Mouse (Mus musculus) lung, postnatal 0 days (tissue): ENCODE results near the gene Acot6. TPM values are rescaled to one million over a fixed set of nuclear protein-coding genes. Genes with fewer than 3 reads are reported as not detected.

Source experiments
- ATAC-seq: fragments of 200-750 bp; cut with Nextera tagmentation; 2 replicates; pipeline ENCODE4 v1.8.0; 2017; ENCODE audit warnings: moderate library complexity
- DNase-seq: peaks from one replicate; pipeline ENCODE4 v3.0.0-alpha.2; 2016; ENCODE audit warnings: low spot score
- H3K27ac ChIP-seq: fragments of 300-500 bp; sonication (generic); 2 replicates; pipeline ENCODE4 v1.5.1; 2014; ENCODE audit warnings: antibody characterized with exemption, mild to moderate bottlenecking, low read length, mixed read lengths
- H3K27me3 ChIP-seq: fragments of 300-500 bp; sonication (generic); replicated peaks from 2 replicates; pipeline ENCODE4 v1.6.1; 2014; ENCODE audit warnings: low read length, mixed read lengths; ENCODE audit not compliant: insufficient read depth
- H3K36me3 ChIP-seq: fragments of 300-500 bp; sonication (generic); 2 replicates; pipeline ENCODE4 v1.6.1; 2014; ENCODE audit warnings: low read length, mixed read lengths; ENCODE audit not compliant: insufficient read depth
- H3K4me1 ChIP-seq: fragments of 300-500 bp; sonication (generic); 2 replicates; pipeline ENCODE4 v1.6.1; 2014; ENCODE audit warnings: antibody characterized with exemption, low read depth, low read length, mixed read lengths; ENCODE audit not compliant: insufficient read depth
- H3K4me2 ChIP-seq: fragments of 300-500 bp; sonication (generic); replicated peaks from 2 replicates; pipeline ENCODE4 v1.6.1; 2014; ENCODE audit warnings: low read depth, mild to moderate bottlenecking, low read length, moderate library complexity, mixed read lengths
- H3K4me3 ChIP-seq: fragments of 300-500 bp; sonication (generic); 2 replicates; pipeline ENCODE4 v1.5.1; 2014; ENCODE audit warnings: low read depth, low read length
- H3K9ac ChIP-seq: fragments of 300-500 bp; sonication (generic); replicated peaks from 2 replicates; pipeline ENCODE4 v1.6.1; 2014; ENCODE audit warnings: low read depth, mild to moderate bottlenecking
- H3K9me3 ChIP-seq: fragments of 300-500 bp; sonication (generic); 2 replicates; pipeline ENCODE4 v1.6.1; 2016; ENCODE audit warnings: low read length, mixed read lengths
- CTCF ChIP-seq: IDR thresholded peaks from 2 replicates; pipeline ENCODE4 v1.5.1; 2016; ENCODE audit warnings: antibody characterized with exemption, mild to moderate bottlenecking
- EP300 ChIP-seq: IDR thresholded peaks from 2 replicates; pipeline ENCODE4 v1.6.1; 2016; ENCODE audit warnings: antibody characterized with exemption, mild to moderate bottlenecking, control low read depth
- WGBS: fragments of 180-500 bp; shearing (Covaris S2); extraction: QIAGEN DNeasy Blood & Tissue Kit; methylation state at CpG from one replicate; pipeline ENCODE4 v1.1.7; 2014; 5-methylcytosine and 5-hydroxymethylcytosine counted together
- polyA plus RNA-seq: library from polyadenylated mRNA; unstranded; fragments of >200 nt; fragmentation: Nextera tagmentation; extraction: Ambion mirVana; gene quantifications from 2 replicates; pipeline ENCODE4 v1.2.1, GENCODE M21; 2015

Gene Acot6
- polyA plus RNA-seq, 1 experiment from 2014 or later, result 1.1 TPM

- H3K4me1 ChIP-seq, result peaks cover 5% of the 10 kb centered on the region; the same call in 1 of the 2 replicates
- H3K27ac ChIP-seq, result no peak overlapping the region
- H3K9ac ChIP-seq, result no peak overlapping the region
- H3K4me2 ChIP-seq, result peak overlapping the region; percentile 72
- peak overlapping the region; percentile 75; the same call in 1 of the 2 replicates for H3K4me3 ChIP-seq
- no peaks in the 10 kb centered on the region for H3K27me3 ChIP-seq
- no peaks in the 10 kb centered on the region for H3K9me3 ChIP-seq
- H3K36me3 ChIP-seq, result no peaks in the 10 kb centered on the region
- 23% methylated on average over 6 of the region's 6 CpGs for WGBS
- ATAC-seq, result no peak
- no peak for DNase-seq
- TF ChIP-seq CTCF (no peak), EP300 (no peak)
Measured at GRCm38 (mm10) chr12:84113676-84114075, 13.2 kb downstream of the Acot6 start.

GRCm38 (mm10) chr12:84114153-84114994 is 13.9 kb downstream of the Acot6 start, which contains the start of gene Dnal1:
Gene Dnal1, plus strand, starts transcription at chr12:84114366.
- TF ChIP-seq EP300 (no peak), CTCF (peak; percentile 35)
- Histone ChIP-seq H3K4me1 (peaks cover 5% of the 10 kb centered on the region; the same call in 1 of the 2 replicates), H3K9ac (peak within 1 kb of the TSS; percentile 27; the same call in 1 of the 2 replicates), H3K4me3 (peak within 1 kb of the TSS; percentile 75), H3K27ac (no peak within 1 kb of the TSS), H3K36me3 (no peaks in the 10 kb centered on the region), H3K27me3 (no peaks in the 10 kb centered on the region), H3K9me3 (no peaks in the 10 kb centered on the region), H3K4me2 (peak within 1 kb of the TSS; percentile 72)
- DNase-seq (peak; percentile 96), ATAC-seq (peak; percentile 99)
- WGBS, result 3% methylated on average over 33 of the region's 35 CpGs

- 96% methylated on average over 5 of the region's 5 CpGs for WGBS
Measured at GRCm38 (mm10) chr12:84119584-84119983, 19.1 kb downstream of the Acot6 start.

GRCm38 (mm10) chr12:84125892-84126291 is 25.4 kb downstream of the Acot6 start:
- H3K4me3 ChIP-seq, result 0 out of 2 replicates have a peak overlapping the region, but pooled peaks have one; percentile 2
- H3K27ac ChIP-seq, result peak overlapping the region; percentile 84
- TF ChIP-seq CTCF (no peak), EP300 (peak; percentile 90)
- H3K9ac ChIP-seq, result no peak overlapping the region
- H3K36me3 ChIP-seq, result no peaks in the 10 kb centered on the region
- H3K9me3 ChIP-seq, result no peaks in the 10 kb centered on the region
- 49% methylated on average over 12 of the region's 12 CpGs for WGBS
- H3K27me3 ChIP-seq, result no peaks in the 10 kb centered on the region
- peak overlapping the region; percentile 35 for H3K4me2 ChIP-seq
- ATAC-seq, result peak; percentile 92
- H3K4me1 ChIP-seq, result no peaks in the 10 kb centered on the region
- DNase-seq, result peak; percentile 82

More at GRCm38 (mm10) chr12:84119584-84119983, 19.1 kb downstream of the Acot6 start:
- no peaks in the 10 kb centered on the region for H3K9me3 ChIP-seq
- no peak for ATAC-seq
- no peak overlapping the region for H3K4me3 ChIP-seq
- H3K4me1 ChIP-seq, result peaks cover 4% of the 10 kb centered on the region; the same call in 1 of the 2 replicates
- H3K4me2 ChIP-seq, result no peak overlapping the region
- H3K27ac ChIP-seq, result no peak overlapping the region
- no peaks in the 10 kb centered on the region for H3K27me3 ChIP-seq
- no peak overlapping the region for H3K9ac ChIP-seq
- DNase-seq, result no peak
- TF ChIP-seq CTCF, result no peak
- TF ChIP-seq EP300, result no peak
- H3K36me3 ChIP-seq, result no peaks in the 10 kb centered on the region

- Histone ChIP-seq H3K4me2 (no peak overlapping the region), H3K36me3 (no peaks in the 10 kb centered on the region), H3K9ac (no peak overlapping the region), H3K27me3 (no peaks in the 10 kb centered on the region), H3K4me1 (no peaks in the 10 kb centered on the region), H3K27ac (peak overlapping the region; percentile 47; the same call in 1 of the 2 replicates), H3K9me3 (no peaks in the 10 kb centered on the region), H3K4me3 (no peak overlapping the region)
- 73% methylated on average over 2 of the region's 2 CpGs for WGBS
- DNase-seq (no peak), ATAC-seq (no peak)
- TF ChIP-seq CTCF (no peak), EP300 (no peak)
Measured at GRCm38 (mm10) chr12:84126899-84127298, 26.4 kb downstream of the Acot6 start.

GRCm38 (mm10) chr12:84128576-84128975 is 28.1 kb downstream of the Acot6 start:
- 88% methylated on average over 6 of the region's 6 CpGs for WGBS
- no peak for ATAC-seq
- Histone ChIP-seq H3K27me3 (no peaks in the 10 kb centered on the region), H3K4me2 (no peak overlapping the region), H3K4me3 (no peak overlapping the region), H3K27ac (no peak overlapping the region), H3K9me3 (no peaks in the 10 kb centered on the region), H3K36me3 (no peaks in the 10 kb centered on the region), H3K9ac (no peak overlapping the region), H3K4me1 (no peaks in the 10 kb centered on the region)
- DNase-seq, result no peak
- no peak for TF ChIP-seq EP300
- TF ChIP-seq CTCF, result no peak
